Mouse (Mus musculus) heart, postnatal 36 days (tissue): Measurements from ENCODE around the gene Dact2. TPM values are rescaled to one million over a fixed set of nuclear protein-coding genes. Genes with fewer than 3 reads are reported as not detected.

Experiments used
- DNase-seq, 2 experiments: peaks; one replicate each; pipeline ENCODE4 v3.0.0; 2021 to 2022
- intact Hi-C: fragments of 180-260 bp; cut with DNase I; formaldehyde crosslinking; loops from one replicate; pipeline ENCODE4 v1.15.1; 2025
- total RNA-seq, 2 experiments: library from RNA; stranded (reverse); gene quantifications; 2 replicates each; pipeline ENCODE4 v1.2.3; 2021

The Dact2 gene
- 1 to 10 TPM; 1.0 to 1.7 TPM for total RNA-seq

DNA sequence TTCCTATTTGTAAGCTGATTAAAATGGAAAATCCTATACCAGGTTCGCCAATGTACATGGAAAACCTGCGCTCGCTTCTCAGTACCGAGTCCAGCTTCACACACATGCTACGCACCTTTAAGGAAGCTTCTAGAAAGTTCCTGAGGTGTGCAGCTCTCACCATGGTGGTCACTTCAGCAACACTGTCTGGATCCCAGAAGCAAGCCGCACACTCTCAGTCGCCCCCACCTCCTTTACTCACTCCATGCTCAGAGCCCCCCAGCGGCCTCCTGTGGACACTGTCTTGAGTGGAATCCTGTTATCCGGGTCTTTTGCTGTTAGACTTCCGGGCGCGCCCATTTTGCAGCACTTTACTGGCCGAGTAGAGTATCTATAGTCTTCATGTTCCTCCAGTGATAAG, at the start of gene Dact2:
TSS of gene Dact2 (minus strand) at position 244 of the 400 bp plus-strand sequence.
- peak in 1 of 2 experiments; percentile 9 for DNase-seq
- intact Hi-C loops = loop anchor here (2.0 to 10.0 kb wide), 2 partner anchors 17 to 369 kb away; no protein-coding TSS in a partner anchor

GRCm38 (mm10) chr17:14252456-14252855, 48.4 kb upstream of the Dact2 start:
- DNase-seq = peak; percentile 49 to 54
- intact Hi-C loops = no loop called here

- intact Hi-C loops = no loop called here
- peak in 1 of 2 experiments; percentile 29 for DNase-seq
Measured at GRCm38 (mm10) chr17:14250401-14250800, 46.3 kb upstream of the Dact2 start.

DNA sequence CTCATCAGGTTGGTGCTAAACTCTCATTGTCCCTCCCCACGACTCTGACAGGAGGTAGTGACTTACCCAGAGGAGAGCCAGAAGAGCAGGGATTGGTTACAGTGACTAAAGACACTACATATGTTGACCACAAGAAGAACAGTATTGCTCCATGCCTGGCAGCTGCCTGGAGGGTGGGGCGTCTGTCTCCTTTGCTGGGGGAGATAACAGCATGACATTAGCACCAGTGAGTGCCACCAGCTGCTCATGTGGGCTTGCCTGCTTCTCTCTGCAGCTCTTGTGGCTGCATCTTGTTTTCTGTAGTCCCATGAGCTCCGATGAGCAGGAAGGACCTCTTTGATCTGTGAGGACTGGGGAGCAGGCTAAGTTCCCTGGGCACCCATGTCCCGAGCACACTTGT, 45.5 kb upstream of the Dact2 start:
- intact Hi-C loops = no loop called here

DNA sequence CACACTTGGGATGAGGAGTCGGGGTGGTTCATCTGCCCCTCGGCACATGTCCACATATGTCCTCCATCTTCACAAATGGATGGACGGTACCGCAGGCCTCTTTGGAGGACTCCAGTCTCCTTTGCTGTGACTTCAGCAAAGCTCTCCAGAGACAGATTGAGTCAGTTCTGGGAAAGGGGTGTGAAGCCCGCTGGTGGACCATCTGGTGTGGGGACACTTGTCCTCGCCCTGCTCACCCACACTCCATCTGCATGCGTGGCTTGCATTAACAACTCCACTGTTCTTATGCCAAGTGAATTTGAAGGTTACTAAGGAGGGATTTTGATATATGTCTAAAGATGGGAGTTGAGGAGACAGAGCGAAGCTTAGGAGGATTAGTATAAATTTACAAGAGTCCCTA, 43.8 kb upstream of the Dact2 start:
- intact Hi-C loops = no loop called here
- DNase-seq = no peak

More for the DNA sequence above, 45.5 kb upstream of the Dact2 start:
- peak; percentile 42 to 52 for DNase-seq

DNA sequence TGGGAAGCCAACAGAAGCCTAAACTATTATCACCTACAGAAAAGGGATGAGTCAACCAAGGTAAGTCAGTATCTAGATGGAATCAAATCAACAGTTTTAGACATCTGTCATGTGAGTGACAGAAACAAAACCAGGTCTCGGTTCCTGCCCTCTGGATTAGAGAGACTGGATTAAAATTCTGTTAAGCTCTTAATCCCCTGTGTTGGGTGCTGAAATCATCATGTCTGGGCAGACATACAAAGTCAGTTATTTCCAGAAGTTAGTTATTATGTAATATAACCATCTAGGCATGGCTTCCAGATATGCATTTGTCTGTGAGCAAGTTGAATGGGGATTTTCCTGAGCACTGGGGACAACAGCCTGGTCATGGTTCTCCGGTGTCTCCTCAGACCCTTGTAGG, 42.2 kb upstream of the Dact2 start:
- no peak for DNase-seq
- intact Hi-C loops = no loop called here

- intact Hi-C loops = loop anchor here (5.0 kb wide), 1 partner anchor 38 kb away; no protein-coding TSS in a partner anchor
Measured at GRCm38 (mm10) chr17:14244195-14244965, 40.3 kb upstream of the Dact2 start.

GRCm38 (mm10) chr17:14242634-14243033, 38.5 kb upstream of the Dact2 start:
- intact Hi-C loops = loop anchor here (5.0 kb wide), 1 partner anchor 40 kb away; no protein-coding TSS in a partner anchor
- DNase-seq = no peak

More at GRCm38 (mm10) chr17:14244195-14244965, 40.3 kb upstream of the Dact2 start:
- peak; percentile 65 for DNase-seq

- no peak for DNase-seq
- intact Hi-C loops = loop anchor here (5.0 to 10.0 kb wide), 2 partner anchors 42 to 175 kb away; no protein-coding TSS in a partner anchor
Measured at GRCm38 (mm10) chr17:14239960-14240359, 35.9 kb upstream of the Dact2 start.

GRCm38 (mm10) chr17:14237134-14237533, 33.0 kb upstream of the Dact2 start:
- DNase-seq = no peak
- intact Hi-C loops = loop anchor here (10.0 kb wide), 1 partner anchor 178 kb away; no protein-coding TSS in a partner anchor

DNA sequence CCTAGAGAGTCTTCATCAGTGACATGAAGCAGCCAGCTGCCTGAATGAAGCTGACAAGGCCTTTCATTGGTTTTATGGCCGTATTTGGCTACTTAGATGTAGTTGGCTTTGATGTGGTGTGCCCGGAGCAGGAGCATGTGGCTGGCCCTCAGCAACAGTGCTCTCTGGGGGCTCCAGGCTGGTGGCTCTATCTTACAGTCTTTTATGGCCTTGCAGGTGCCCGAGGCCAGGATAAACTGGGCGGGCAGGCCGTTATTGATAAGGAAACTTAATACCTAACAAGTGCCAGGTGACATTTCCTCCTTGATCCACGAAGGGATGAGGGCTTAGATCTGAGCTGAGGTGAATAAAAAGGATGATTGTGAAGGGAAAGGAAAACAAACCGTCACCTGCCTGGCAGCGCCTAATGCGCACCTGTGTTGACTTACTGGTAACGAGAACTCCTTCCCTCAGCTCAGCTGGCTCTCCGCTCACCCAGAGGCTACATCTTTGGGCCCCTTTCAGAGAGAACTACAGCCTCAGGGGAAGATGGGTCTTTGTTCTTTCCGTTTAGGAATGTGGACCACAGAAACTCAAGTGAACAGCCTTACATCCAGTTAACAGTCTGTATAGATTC, 30.8 kb upstream of the Dact2 start:
- intact Hi-C loops = loop anchor here (5.0 to 10.0 kb wide), 2 partner anchors 180 to 672 kb away; no protein-coding TSS in a partner anchor
- no peak for DNase-seq

GRCm38 (mm10) chr17:14233658-14234057, 29.6 kb upstream of the Dact2 start:
- intact Hi-C loops = loop anchor here (1.0 to 10.0 kb wide), 4 partner anchors 55 to 674 kb away; no protein-coding TSS in a partner anchor
- no peak for DNase-seq

GRCm38 (mm10) chr17:14232629-14233028, 28.5 kb upstream of the Dact2 start:
- intact Hi-C loops = loop anchor here (1.0 to 10.0 kb wide), 4 partner anchors 56 to 675 kb away; no protein-coding TSS in a partner anchor
- DNase-seq = peak; percentile 77 to 84

DNA sequence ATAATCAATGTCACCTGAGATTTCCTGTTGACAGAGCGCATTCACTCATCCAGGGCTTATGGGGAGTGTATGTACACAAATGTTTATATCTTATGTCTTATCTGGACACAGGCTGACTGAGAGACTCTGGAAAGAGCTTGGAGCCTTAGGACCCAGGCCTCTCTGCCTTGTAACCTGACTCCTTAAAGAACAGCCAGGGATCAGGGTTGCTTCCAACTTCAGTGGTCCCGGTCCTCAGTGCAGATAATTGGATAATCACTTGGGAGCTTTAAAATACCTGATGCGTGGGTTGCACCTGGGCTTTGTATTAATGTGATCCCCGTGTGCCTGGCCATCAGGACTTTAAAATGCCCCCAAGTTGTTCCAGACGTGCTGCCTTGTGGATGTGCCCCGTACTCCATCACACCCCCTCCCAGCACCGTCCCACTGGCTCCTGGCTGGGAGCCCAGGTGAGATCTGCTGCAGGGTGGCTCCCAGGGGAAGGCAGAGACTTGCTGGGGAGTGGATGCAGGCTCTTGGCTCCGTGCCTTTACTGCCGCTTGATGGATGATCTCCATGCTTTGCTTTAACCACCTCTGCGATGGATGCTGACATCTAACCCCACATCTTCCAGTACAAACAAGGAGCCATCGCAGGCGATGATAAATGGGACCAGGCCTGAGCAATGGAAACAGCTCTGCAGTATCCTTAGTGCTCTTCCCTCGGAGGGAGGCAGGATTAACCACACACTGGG, 26.8 kb upstream of the Dact2 start:
- DNase-seq = no peak
- intact Hi-C loops = loop anchor here (5.0 to 10.0 kb wide), 2 partner anchors 184 to 676 kb away; no protein-coding TSS in a partner anchor

- no peak for DNase-seq
- intact Hi-C loops = no loop called here
Measured at GRCm38 (mm10) chr17:14228381-14228780, 24.3 kb upstream of the Dact2 start.

GRCm38 (mm10) chr17:14227601-14228000, 23.5 kb upstream of the Dact2 start:
- intact Hi-C loops = no loop called here
- no peak for DNase-seq

- intact Hi-C loops = no loop called here
Measured at GRCm38 (mm10) chr17:14226778-14227177, 22.7 kb upstream of the Dact2 start.

GRCm38 (mm10) chr17:14225982-14226652, 22.0 kb upstream of the Dact2 start:
- DNase-seq = no peak
- intact Hi-C loops = no loop called here

More at GRCm38 (mm10) chr17:14226778-14227177, 22.7 kb upstream of the Dact2 start:
- DNase-seq = no peak

DNA sequence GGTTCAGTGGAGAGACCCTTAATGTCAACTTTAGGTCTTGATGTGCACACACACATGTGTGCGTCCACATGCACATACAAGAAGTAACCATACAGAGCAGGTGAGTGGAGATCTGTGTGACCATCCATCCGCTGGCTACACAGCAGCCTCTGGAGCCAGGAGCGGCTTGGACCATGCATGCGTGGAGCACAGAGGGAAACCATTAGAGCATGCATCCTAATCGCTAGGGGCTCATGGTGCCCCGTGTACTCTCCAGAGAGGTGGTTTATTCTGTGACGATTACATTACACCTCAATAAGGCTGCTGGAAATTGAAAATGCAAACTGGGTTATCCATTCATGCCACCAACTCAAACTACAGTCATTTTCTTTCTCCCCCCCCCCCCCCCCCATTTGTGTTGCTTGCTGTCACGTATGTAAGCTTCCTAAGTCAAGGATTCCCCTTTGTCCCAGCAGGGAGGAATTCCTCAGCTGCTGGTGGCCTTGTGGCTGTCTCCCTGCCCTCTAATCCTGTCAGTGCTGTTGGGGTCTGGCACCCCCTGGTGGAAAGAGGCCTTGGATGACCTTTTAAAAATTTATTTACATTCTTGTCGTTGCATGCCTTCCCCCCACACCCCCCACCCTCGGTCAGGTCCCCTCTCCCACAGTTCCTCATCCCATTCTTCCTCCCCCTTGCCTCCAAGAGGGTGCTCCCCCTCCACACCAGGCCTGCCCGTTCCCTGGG, 17.9 kb upstream of the Dact2 start:
- no peak for DNase-seq
- intact Hi-C loops = loop anchor here (5.0 kb wide), 1 partner anchor 110 kb away; no protein-coding TSS in a partner anchor
